Mouse (Mus musculus) spleen, postnatal 4 days (tissue): ENCODE results near the gene Mageb3.
"Not testable (repeated sequence)": the region's sequence is repeated elsewhere in the genome, so short reads cannot be mapped to it uniquely, and the experiment has no call there.

ENCODE experiments used
- DNase-seq, 2 experiments: peaks; one replicate each; pipeline ENCODE4 v3.0.0; 2022; ENCODE audit warnings: low spot score in 2 of 2

Gene Mageb3

GRCm38 (mm10) chr2:121955765-121956223, at the start of gene Mageb3, which contains the start of gene Ctdspl2:
TSS of gene Mageb3 (minus strand) at chr2:121956092.
TSS of gene Ctdspl2 (plus strand) at chr2:121956001.
- DNase-seq, result peak; percentile 98 to 99

- no peak for DNase-seq
These were observed 39.8 kb upstream of the Mageb3 start for GRCm38 (mm10) chr2:121995738-121996137.

- no peak for DNase-seq
These were observed 1.4 kb upstream of the Mageb3 start for GRCm38 (mm10) chr2:121957216-121957792.

- peak; percentile 93 to 97 for DNase-seq
These were observed 529 bp upstream of the Mageb3 start for GRCm38 (mm10) chr2:121956224-121957018.

- peak in 1 of 2 experiments; percentile 59 for DNase-seq
These were observed 778 bp downstream of the Mageb3 start for GRCm38 (mm10) chr2:121954971-121955656.

GRCm38 (mm10) chr2:121943364-121943763, 12.5 kb downstream of the Mageb3 start:
- DNase-seq, result no peak

GRCm38 (mm10) chr2:121937624-121938023, 18.3 kb downstream of the Mageb3 start:
- not testable (repeated sequence) for DNase-seq

- DNase-seq, result no peak
These were observed 39.6 kb downstream of the Mageb3 start for GRCm38 (mm10) chr2:121916047-121916970.

GRCm38 (mm10) chr2:121909975-121910374, 45.9 kb downstream of the Mageb3 start:
- no peak for DNase-seq
